7 mouse cellular contexts compared by ENCODE assay signal in genomic region chr6:72096669-72097068, GRCm38 (mm10). TPM values are rescaled to one million over a fixed set of nuclear protein-coding genes. Genes with fewer than 3 reads are reported as not detected.
A peak's percentile ranks its signal among the peaks of the same experiment; 100 is the strongest.
DNase-seq lines count a peak whose midpoint lies in the region; ATAC-seq and TF ChIP-seq lines count a peak whose summit lies in the region.

No protein-coding gene starts in this region.

- no peak for TF ChIP-seq CTCF in lung, embryonic 14.5 days (IDR thresholded peaks at IDR 0.05; ENCODE audit: low read depth)
- TF ChIP-seq CTCF in intestine, postnatal 0 days (IDR thresholded peaks at IDR 0.05; ENCODE audit: low read depth): no peak

- H3K9me3 ChIP-seq in lung, embryonic 14.5 days (ENCODE audit: low read depth, low read length): no peaks in the 10 kb centered on the region
- no peaks in the 10 kb centered on the region for H3K9me3 ChIP-seq in embryonic facial prominence, embryonic 14.5 days (ENCODE audit: control insufficient read depth, low read length)
- no peaks in the 10 kb centered on the region for H3K9me3 ChIP-seq in intestine, postnatal 0 days (ENCODE audit: control insufficient read depth)
- no peaks in the 10 kb centered on the region for H3K9me3 ChIP-seq in neural tube, embryonic 14.5 days (ENCODE audit: control insufficient read depth, low read length)

- no peak for ATAC-seq in lung, embryonic 14.5 days (ENCODE audit: insufficient read depth)
- ATAC-seq in embryonic facial prominence, embryonic 14.5 days (ENCODE audit: low read depth): no peak
- ATAC-seq in intestine, postnatal 0 days: no peak
- ATAC-seq in neural tube, embryonic 14.5 days (ENCODE audit: low read depth): peak; percentile 0; the same call in 1 of the 2 replicates

- no peaks in the 10 kb centered on the region for H3K27me3 ChIP-seq in lung, embryonic 14.5 days (ENCODE audit: insufficient read depth, low read length)
- no peaks in the 10 kb centered on the region for H3K27me3 ChIP-seq in embryonic facial prominence, embryonic 14.5 days (replicated peaks; ENCODE audit: control insufficient read depth, insufficient read depth, low read length)
- no peaks in the 10 kb centered on the region for H3K27me3 ChIP-seq in intestine, postnatal 0 days (replicated peaks; ENCODE audit: control insufficient read depth, insufficient read depth, low read length)
- no peaks in the 10 kb centered on the region for H3K27me3 ChIP-seq in neural tube, embryonic 14.5 days (ENCODE audit: control insufficient read depth, insufficient read depth, low read length)

- DNase-seq in lung, embryonic 14.5 days: peak; percentile 18
- DNase-seq in lung, postnatal 14 days: no peak
- DNase-seq in embryonic facial prominence, embryonic 14.5 days (ENCODE audit: low spot score): no peak
- DNase-seq in cerebellum, adult 8-10 months: no peak
- DNase-seq in adrenal gland, adult 18-20 months (ENCODE audit: low spot score in 2 of 2): no peak

- peak overlapping the region; percentile 75 for H3K9ac ChIP-seq in lung, embryonic 14.5 days
- peak overlapping the region; percentile 81 for H3K9ac ChIP-seq in embryonic facial prominence, embryonic 14.5 days (ENCODE audit: low read depth, low read length)
- no peak overlapping the region for H3K9ac ChIP-seq in intestine, postnatal 0 days (ENCODE audit: low read depth, low read length)
- H3K9ac ChIP-seq in neural tube, embryonic 14.5 days (replicated peaks; ENCODE audit: low read depth, low read length): peak overlapping the region; percentile 86; the same call in 1 of the 2 replicates

- peak overlapping the region; percentile 70 for H3K27ac ChIP-seq in lung, embryonic 14.5 days (ENCODE audit: low read depth)
- peak overlapping the region; percentile 16; the same call in 1 of the 2 replicates for H3K27ac ChIP-seq in embryonic facial prominence, embryonic 14.5 days (replicated peaks; ENCODE audit: low read depth, low read length)
- H3K27ac ChIP-seq in intestine, postnatal 0 days (ENCODE audit: low read depth, low read length): no peak overlapping the region
- H3K27ac ChIP-seq in neural tube, embryonic 14.5 days (ENCODE audit: low read depth, low read length): no peak overlapping the region

- WGBS in lung, embryonic 14.5 days: 45% methylated on average over 8 of the region's 8 CpGs
- 51% methylated on average over 8 of the region's 8 CpGs for WGBS in embryonic facial prominence, embryonic 14.5 days
- 53% methylated on average over 8 of the region's 8 CpGs for WGBS in intestine, postnatal 0 days
- 56% methylated on average over 8 of the region's 8 CpGs for WGBS in neural tube, embryonic 14.5 days

- peak overlapping the region; percentile 71 for H3K4me3 ChIP-seq in lung, embryonic 14.5 days (ENCODE audit: low read depth, low read length)
- peak overlapping the region; percentile 81 for H3K4me3 ChIP-seq in embryonic facial prominence, embryonic 14.5 days (ENCODE audit: low read depth, low read length)
- peak overlapping the region; percentile 70 for H3K4me3 ChIP-seq in intestine, postnatal 0 days (ENCODE audit: low read depth, low read length)
- peak overlapping the region; percentile 91 for H3K4me3 ChIP-seq in neural tube, embryonic 14.5 days (ENCODE audit: low read depth, low read length)

- H3K36me3 ChIP-seq in lung, embryonic 14.5 days (ENCODE audit: insufficient read depth): no peaks in the 10 kb centered on the region
- no peaks in the 10 kb centered on the region for H3K36me3 ChIP-seq in embryonic facial prominence, embryonic 14.5 days (ENCODE audit: control insufficient read depth, insufficient read depth, low read length)
- H3K36me3 ChIP-seq in intestine, postnatal 0 days (ENCODE audit: control insufficient read depth, insufficient read depth): no peaks in the 10 kb centered on the region
- no peaks in the 10 kb centered on the region for H3K36me3 ChIP-seq in neural tube, embryonic 14.5 days (ENCODE audit: control insufficient read depth, insufficient read depth, low read length)

- peak overlapping the region; percentile 96 for H3K4me2 ChIP-seq in lung, embryonic 14.5 days
- H3K4me2 ChIP-seq in embryonic facial prominence, embryonic 14.5 days (ENCODE audit: low read depth, low read length): peak overlapping the region; percentile 95
- H3K4me2 ChIP-seq in intestine, postnatal 0 days (replicated peaks; ENCODE audit: low read depth): peak overlapping the region; percentile 98
- peak overlapping the region; percentile 79 for H3K4me2 ChIP-seq in neural tube, embryonic 14.5 days (ENCODE audit: low read depth, low read length)

- peaks cover 24% of the 10 kb centered on the region for H3K4me1 ChIP-seq in lung, embryonic 14.5 days (ENCODE audit: insufficient read depth)
- peaks cover 16% of the 10 kb centered on the region; the same call in 1 of the 2 replicates for H3K4me1 ChIP-seq in embryonic facial prominence, embryonic 14.5 days (ENCODE audit: control insufficient read depth, insufficient read depth, low read length)
- no peaks in the 10 kb centered on the region for H3K4me1 ChIP-seq in intestine, postnatal 0 days (replicated peaks; ENCODE audit: control insufficient read depth, insufficient read depth, low read length)
- peaks cover 9% of the 10 kb centered on the region; the same call in 1 of the 2 replicates for H3K4me1 ChIP-seq in neural tube, embryonic 14.5 days (ENCODE audit: control insufficient read depth, insufficient read depth, low read length)

RNA-seq across cellular contexts. Expression of gene St3gal5, which starts 0.7 kb away (rescaled TPM):
- polyA plus RNA-seq in lung, embryonic 14.5 days (2014; fragmentation: Nextera tagmentation; extraction: Ambion mirVana): 33.8 and 36.5 TPM in 2 replicates
- 31.3 and 33.6 TPM in 2 replicates for polyA plus RNA-seq in embryonic facial prominence, embryonic 14.5 days (2014; fragmentation: Nextera tagmentation; extraction: Ambion mirVana)
- polyA plus RNA-seq in intestine, postnatal 0 days (2015; fragmentation: Nextera tagmentation; extraction: Ambion mirVana): 68.4 and 69.0 TPM in 2 replicates
- polyA plus RNA-seq in neural tube, embryonic 14.5 days (2014; fragmentation: Nextera tagmentation; extraction: Ambion mirVana): 77.9 and 78.5 TPM in 2 replicates
- total RNA-seq in adrenal gland, adult 18-20 months (2021): 100 to 1,000 TPM; 133 to 192 TPM

Comparison
In these comparisons a context has a peak if more than half of its experiments do, and no peak if none do; other contexts are left out.
1. H3K27ac ChIP-seq: peak in lung, embryonic 14.5 days (single experiment) and embryonic facial prominence, embryonic 14.5 days (single experiment); none in intestine, postnatal 0 days (single experiment) and neural tube, embryonic 14.5 days (single experiment).
2. Peak in every context shown above with its lines, with median percentiles within 50 percentile points of each other: H3K4me2 ChIP-seq and H3K4me3 ChIP-seq.